8 mouse cellular contexts compared by ENCODE assay signal in genomic region chr19:61175756-61176324, GRCm38 (mm10). TPM values are rescaled to one million over a fixed set of nuclear protein-coding genes. Genes with fewer than 3 reads are reported as not detected.
DNase-seq lines count a peak whose midpoint lies in the region; ATAC-seq and TF ChIP-seq lines count a peak whose summit lies in the region.

TSS of gene Gm7102 (minus strand) at chr19:61176309.

- peak within 1 kb of the TSS; percentile 42 for H3K4me2 ChIP-seq in lung, postnatal 0 days (replicated peaks; ENCODE audit: low read depth, low read length)
- H3K4me2 ChIP-seq in forebrain, embryonic 13.5 days, result peak within 1 kb of the TSS; percentile 50
- peak within 1 kb of the TSS; percentile 53 for H3K4me2 ChIP-seq in neural tube, embryonic 13.5 days

- H3K4me3 ChIP-seq in lung, postnatal 0 days (ENCODE audit: low read depth, low read length), result no peak within 1 kb of the TSS; the same call in 1 of the 2 replicates
- H3K4me3 ChIP-seq in forebrain, embryonic 13.5 days, result peak within 1 kb of the TSS; percentile 26
- H3K4me3 ChIP-seq in neural tube, embryonic 13.5 days, result peak within 1 kb of the TSS; percentile 36

- WGBS in lung, postnatal 0 days, result 28% methylated on average over 38 of the region's 39 CpGs
- 39% methylated on average over 39 of the region's 39 CpGs for WGBS in forebrain, embryonic 13.5 days
- 28% methylated on average over 39 of the region's 39 CpGs for WGBS in neural tube, embryonic 13.5 days

- no peak for TF ChIP-seq CTCF in lung, postnatal 0 days (IDR thresholded peaks at IDR 0.05)

- H3K9me3 ChIP-seq in lung, postnatal 0 days (ENCODE audit: low read length), result no peaks in the 10 kb centered on the region
- no peaks in the 10 kb centered on the region; the same call in 1 of the 2 replicates for H3K9me3 ChIP-seq in forebrain, embryonic 13.5 days (replicated peaks)
- peaks cover 7% of the 10 kb centered on the region; the same call in 1 of the 2 replicates for H3K9me3 ChIP-seq in neural tube, embryonic 13.5 days

- H3K4me1 ChIP-seq in lung, postnatal 0 days (ENCODE audit: insufficient read depth, low read depth, low read length), result no peaks in the 10 kb centered on the region
- no peaks in the 10 kb centered on the region for H3K4me1 ChIP-seq in forebrain, embryonic 13.5 days
- H3K4me1 ChIP-seq in neural tube, embryonic 13.5 days (replicated peaks), result no peaks in the 10 kb centered on the region

- TF ChIP-seq EP300 in lung, postnatal 0 days (IDR thresholded peaks at IDR 0.05), result no peak

- H3K36me3 ChIP-seq in lung, postnatal 0 days (ENCODE audit: insufficient read depth, low read length), result no peaks in the 10 kb centered on the region
- H3K36me3 ChIP-seq in forebrain, embryonic 13.5 days (ENCODE audit: poor library complexity, severe bottlenecking), result no peaks in the 10 kb centered on the region
- no peaks in the 10 kb centered on the region for H3K36me3 ChIP-seq in neural tube, embryonic 13.5 days

- H3K9ac ChIP-seq in lung, postnatal 0 days (replicated peaks; ENCODE audit: low read depth), result no peak within 1 kb of the TSS
- H3K9ac ChIP-seq in forebrain, embryonic 13.5 days, result no peak within 1 kb of the TSS; the same call in 1 of the 2 replicates
- no peak within 1 kb of the TSS for H3K9ac ChIP-seq in neural tube, embryonic 13.5 days

- no peak for ATAC-seq in lung, postnatal 0 days
- no peak for ATAC-seq in forebrain, embryonic 13.5 days
- ATAC-seq in neural tube, embryonic 13.5 days (ENCODE audit: low read depth), result no peak

- H3K27me3 ChIP-seq in lung, postnatal 0 days (replicated peaks; ENCODE audit: insufficient read depth, low read length), result no peaks in the 10 kb centered on the region
- H3K27me3 ChIP-seq in forebrain, embryonic 13.5 days, result no peaks in the 10 kb centered on the region
- H3K27me3 ChIP-seq in neural tube, embryonic 13.5 days, result peaks cover 7% of the 10 kb centered on the region; the same call in 1 of the 2 replicates

- H3K27ac ChIP-seq in lung, postnatal 0 days (ENCODE audit: low read length), result no peak within 1 kb of the TSS
- H3K27ac ChIP-seq in forebrain, embryonic 13.5 days, result no peak within 1 kb of the TSS
- H3K27ac ChIP-seq in neural tube, embryonic 13.5 days (replicated peaks), result no peak within 1 kb of the TSS

- DNase-seq in lung, postnatal 0 days (ENCODE audit: low spot score), result no peak
- DNase-seq in lung, postnatal 36 days, result no peak
- DNase-seq in kidney, postnatal 4 days, result peak; percentile 9 to 38
- no peak for DNase-seq in adrenal gland, postnatal 25 days
- DNase-seq in gastrocnemius, adult 8-10 months (ENCODE audit: low spot score in 2 of 2), result no peak
- DNase-seq in cerebellum, adult 8-10 months, result no peak

RNA-seq across cellular contexts. Expression of gene Gm7102, which starts in this region (rescaled TPM):
- polyA plus RNA-seq in lung, postnatal 0 days (2015; fragmentation: Nextera tagmentation; extraction: Ambion mirVana), result 0.08 and 0.10 TPM in 2 replicates
- 0.20 TPM in 1 of 2 replicates, not detected in the other for polyA plus RNA-seq in forebrain, embryonic 13.5 days (2015; fragmentation: Nextera tagmentation; extraction: Ambion mirVana)
- 0.13 TPM in 1 of 2 replicates, not detected in the other for polyA plus RNA-seq in neural tube, embryonic 13.5 days (2015; fragmentation: Nextera tagmentation; extraction: Ambion mirVana)
- total RNA-seq in adrenal gland, postnatal 25 days (2021), result 0.33 TPM in 1 of 2 replicates, not detected in the other
- total RNA-seq in gastrocnemius, adult 8-10 months (2022), result not detected

Comparison
In these comparisons a context has a peak if more than half of its experiments do, and no peak if none do; other contexts are left out.
1. DNase-seq: peak in kidney, postnatal 4 days (2 of 2); none in lung, postnatal 0 days (single experiment), lung, postnatal 36 days (single experiment), adrenal gland, postnatal 25 days (single experiment), gastrocnemius, adult 8-10 months (0 of 2) and cerebellum, adult 8-10 months (single experiment).
2. Peak in every context shown above with its lines, with median percentiles within 50 percentile points of each other: H3K4me2 ChIP-seq.